Mouse (Mus musculus) lung, postnatal 0 days (tissue): ENCODE results near the gene Cd209d.
"Not testable (repeated sequence)": the region's sequence is repeated elsewhere in the genome, so short reads cannot be mapped to it uniquely, and the experiment has no call there.

ENCODE experiments used
- CTCF ChIP-seq: IDR thresholded peaks from 2 replicates; pipeline ENCODE4 v1.5.1; 2016; ENCODE audit warnings: antibody characterized with exemption, mild to moderate bottlenecking
- EP300 ChIP-seq: IDR thresholded peaks from 2 replicates; pipeline ENCODE4 v1.6.1; 2016; ENCODE audit warnings: antibody characterized with exemption, mild to moderate bottlenecking, control low read depth

DNA sequence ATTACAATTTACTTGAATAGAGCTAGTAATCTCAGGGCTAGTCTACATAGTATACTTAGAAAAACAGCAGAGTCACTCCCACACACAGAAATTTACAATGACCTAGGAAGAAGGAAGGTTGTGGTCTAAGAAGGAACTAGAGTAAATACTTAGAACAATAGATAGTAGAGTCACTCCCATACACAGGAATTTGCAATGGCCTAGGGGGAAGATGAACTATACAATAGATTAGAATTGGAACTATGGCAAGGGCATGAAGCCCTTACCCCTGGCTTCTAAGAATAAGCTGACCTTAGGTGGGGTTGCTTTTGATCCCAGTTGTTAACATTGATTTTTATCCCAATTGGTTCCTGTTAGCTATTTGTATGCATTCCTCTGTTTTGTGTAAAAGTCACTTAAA is 15.6 kb downstream of the Cd209d start:
- TF ChIP-seq CTCF, EP300: not testable (repeated sequence)
